Mouse (Mus musculus): ENCODE measurements around the gene Sorcs3.

- TF ChIP-seq POLR2A (IDR thresholded peaks at IDR 0.05; ENCODE audit: insufficient read depth, low read depth, low read length) (no peak), EP300 (IDR thresholded peaks at IDR 0.05; ENCODE audit: insufficient read depth, low read depth, low read length) (no peak), CTCF (IDR thresholded peaks at IDR 0.05) (no peak)
These were observed 37.5 kb upstream of the Sorcs3 start for GRCm38 (mm10) chr19:48168284-48168683.

Measured in heart, adult 2 months (tissue).